Mouse (Mus musculus) stomach, embryonic 16.5 days (tissue): ENCODE results near the gene Gm14781. TPM values are rescaled to one million over a fixed set of nuclear protein-coding genes. Genes with fewer than 3 reads are reported as not detected.
"Not testable (repeated sequence)": the region's sequence is repeated elsewhere in the genome, so short reads cannot be mapped to it uniquely, and the experiment has no call there.

ENCODE experiments used
- ATAC-seq: fragments of 200-750 bp; cut with Nextera tagmentation; 2 replicates; pipeline ENCODE4 v1.8.0; 2017; ENCODE audit warnings: moderate number of reproducible peaks, moderate TSS enrichment; ENCODE audit not compliant: insufficient read depth, low FRiP score
- H3K27ac ChIP-seq: fragments of 300-500 bp; sonication (generic); 2 replicates; pipeline ENCODE4 v1.5.1; 2014; ENCODE audit warnings: low read length
- H3K27me3 ChIP-seq: fragments of 300-500 bp; sonication (generic); 2 replicates; pipeline ENCODE4 v1.6.1; 2014; ENCODE audit warnings: low read length, control low read depth, mixed read lengths; ENCODE audit not compliant: control insufficient read depth, insufficient read depth
- H3K36me3 ChIP-seq: fragments of 300-500 bp; sonication (generic); 2 replicates; pipeline ENCODE4 v1.6.1; 2014; ENCODE audit warnings: low read length; ENCODE audit not compliant: control insufficient read depth, insufficient read depth
- H3K4me1 ChIP-seq: fragments of 300-500 bp; sonication (generic); 2 replicates; pipeline ENCODE4 v1.6.1; 2014; ENCODE audit warnings: low read length, control low read depth, mixed read lengths; ENCODE audit not compliant: control insufficient read depth, insufficient read depth
- H3K4me2 ChIP-seq: fragments of 300-500 bp; sonication (generic); 2 replicates; pipeline ENCODE4 v1.6.1; 2014; ENCODE audit warnings: low read depth, low read length, mixed read lengths
- H3K4me3 ChIP-seq: fragments of 300-500 bp; sonication (generic); replicated peaks from 2 replicates; pipeline ENCODE4 v1.5.1; 2014; ENCODE audit warnings: mild to moderate bottlenecking, low read length
- H3K9ac ChIP-seq: fragments of 300-500 bp; sonication (generic); 2 replicates; pipeline ENCODE4 v1.6.1; 2014; ENCODE audit warnings: low read length
- H3K9me3 ChIP-seq: fragments of 300-500 bp; sonication (generic); replicated peaks from 2 replicates; pipeline ENCODE4 v1.6.1; 2016; ENCODE audit warnings: low read length, control low read depth; ENCODE audit not compliant: control insufficient read depth
- WGBS: fragments of 180-500 bp; shearing (Covaris S2); extraction: QIAGEN DNeasy Blood & Tissue Kit; methylation state at CpG from one replicate; pipeline ENCODE4 v1.1.7; 2014; 5-methylcytosine and 5-hydroxymethylcytosine counted together
- polyA plus RNA-seq: library from polyadenylated mRNA; unstranded; fragments of >200 nt; fragmentation: Nextera tagmentation; extraction: Ambion mirVana; gene quantifications from 2 replicates; pipeline ENCODE4 v1.2.1, GENCODE M21; 2015

Gm14781 gene
- polyA plus RNA-seq, result not detected in 2 replicates

DNA sequence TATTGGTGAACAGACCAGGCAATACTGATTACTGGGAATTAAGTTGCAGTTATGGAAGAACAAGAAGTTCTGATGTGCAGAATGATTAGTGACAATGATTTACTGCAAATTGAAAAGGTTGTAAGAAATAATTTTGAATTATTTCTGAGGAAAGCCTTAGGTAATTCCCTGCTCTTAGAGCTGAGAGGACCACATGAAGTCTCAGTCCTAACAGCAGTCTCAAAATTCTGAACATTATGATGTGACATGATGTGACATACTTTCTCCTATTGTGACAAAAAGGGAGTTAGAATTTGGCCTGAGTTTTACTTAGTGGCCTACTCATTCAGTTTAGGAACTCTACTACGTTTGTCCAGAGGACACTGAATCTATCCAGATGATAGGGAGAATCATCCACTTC, at the start of gene Gm14781:
Gm14781 (plus strand) TSS at position 301 of the 400 bp plus-strand sequence.
- 61% methylated on average over 1 of the region's 1 CpGs for WGBS
- not testable (repeated sequence) for H3K36me3 ChIP-seq, H3K9ac ChIP-seq, H3K4me2 ChIP-seq, ATAC-seq, H3K4me3 ChIP-seq, H3K4me1 ChIP-seq, H3K9me3 ChIP-seq, H3K27me3 ChIP-seq, H3K27ac ChIP-seq

DNA sequence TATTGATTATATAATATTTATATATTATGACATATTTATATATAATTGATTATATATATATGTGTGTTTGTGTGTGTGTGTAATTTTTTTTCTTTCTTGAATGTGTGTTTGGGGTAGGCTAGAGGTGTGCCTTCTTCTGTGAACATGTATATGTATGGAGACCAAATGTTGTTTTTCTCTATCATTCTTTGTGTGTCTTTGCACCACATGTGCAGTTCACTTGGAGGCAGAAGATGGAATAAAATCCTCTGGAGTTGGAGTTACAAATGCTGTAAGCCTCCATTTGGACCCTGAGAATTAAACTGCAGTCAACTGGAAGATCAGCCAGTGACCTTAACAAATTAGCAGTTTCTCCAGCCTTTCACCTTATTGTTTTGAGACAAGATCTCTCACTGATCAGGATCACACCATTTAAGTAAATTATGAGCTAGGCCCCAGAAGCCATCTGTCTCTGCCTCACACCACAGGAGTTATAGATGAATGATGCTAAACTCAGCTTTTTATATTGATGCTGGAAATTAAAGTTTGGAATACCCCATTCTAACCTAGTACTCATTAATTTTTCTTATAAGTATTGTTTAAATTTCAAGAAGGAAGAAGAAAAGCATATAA, 23.1 kb downstream of the Gm14781 start:
- not testable (repeated sequence) for H3K9ac ChIP-seq, H3K27ac ChIP-seq, H3K36me3 ChIP-seq, H3K4me1 ChIP-seq, H3K4me2 ChIP-seq, H3K9me3 ChIP-seq, H3K4me3 ChIP-seq, H3K27me3 ChIP-seq, ATAC-seq

Other genes with a start within 250 kb of the Gm14781 start
- gene Gm5072, start 239.7 kb upstream of the Gm14781 start, polyA plus RNA-seq, result not detected in 2 replicates
- not detected in 2 replicates for gene Gm8914, start 152.1 kb upstream of the Gm14781 start, polyA plus RNA-seq
- not detected in 2 replicates for gene 1700084M14Rik, start 56.3 kb upstream of the Gm14781 start, polyA plus RNA-seq
- gene Mageb5, start 150.8 kb downstream of the Gm14781 start, polyA plus RNA-seq, result not detected in 2 replicates